Mouse (Mus musculus) heart, embryonic 12.5 days (tissue): Measurements from ENCODE around the gene Ccdc28b. TPM values are rescaled to one million over a fixed set of nuclear protein-coding genes. Genes with fewer than 3 reads are reported as not detected.
A peak's percentile ranks its signal among the peaks of the same experiment; 100 is the strongest.

Source experiments
- ATAC-seq: fragments of 200-750 bp; cut with Nextera tagmentation; 2 replicates; pipeline ENCODE4 v1.8.0; 2017; ENCODE audit warnings: moderate TSS enrichment, moderate library complexity; ENCODE audit not compliant: insufficient number of reproducible peaks, low FRiP score
- H3K27ac ChIP-seq: fragments of 300-500 bp; sonication (generic); 2 replicates; pipeline ENCODE4 v1.5.1; 2016; ENCODE audit warnings: mild to moderate bottlenecking, moderate library complexity; ENCODE audit not compliant: poor library complexity, severe bottlenecking
- H3K27me3 ChIP-seq: fragments of 300-500 bp; sonication (generic); replicated peaks from 2 replicates; pipeline ENCODE4 v1.6.1; 2016; ENCODE audit warnings: mild to moderate bottlenecking, moderate library complexity
- H3K36me3 ChIP-seq: fragments of 300-500 bp; sonication (generic); 2 replicates; pipeline ENCODE4 v1.6.1; 2016; ENCODE audit warnings: mild to moderate bottlenecking, moderate library complexity
- H3K4me1 ChIP-seq: fragments of 300-500 bp; sonication (generic); replicated peaks from 2 replicates; pipeline ENCODE4 v1.6.1; 2016; ENCODE audit warnings: mild to moderate bottlenecking
- H3K4me2 ChIP-seq: fragments of 300-500 bp; sonication (generic); 2 replicates; pipeline ENCODE4 v1.6.1; 2016; ENCODE audit warnings: mild to moderate bottlenecking, moderate library complexity
- H3K4me3 ChIP-seq: fragments of 300-500 bp; sonication (generic); 2 replicates; pipeline ENCODE4 v1.5.1; 2016; ENCODE audit warnings: mild to moderate bottlenecking
- H3K9ac ChIP-seq: fragments of 300-500 bp; sonication (generic); 2 replicates; pipeline ENCODE4 v1.6.1; 2016; ENCODE audit warnings: mild to moderate bottlenecking, moderate library complexity
- H3K9me3 ChIP-seq: fragments of 300-500 bp; sonication (generic); replicated peaks from 2 replicates; pipeline ENCODE4 v1.6.1; 2016; ENCODE audit warnings: mild to moderate bottlenecking, moderate library complexity
- WGBS: fragments of 180-500 bp; shearing (Covaris S2); methylation state at CpG from one replicate; pipeline ENCODE4 v1.1.7; 2016; 5-methylcytosine and 5-hydroxymethylcytosine counted together
- polyA plus RNA-seq: library from polyadenylated mRNA; unstranded; fragments of >200 nt; fragmentation: Nextera tagmentation; extraction: Ambion mirVana; gene quantifications from 2 replicates; pipeline ENCODE4 v1.2.1, GENCODE M21; 2016

The Ccdc28b gene
- polyA plus RNA-seq, 1 experiment from 2014 or later = 44.2 TPM

GRCm38 (mm10) chr4:129584370-129584769, 39.4 kb downstream of the Ccdc28b start:
- no peak overlapping the region for H3K27ac ChIP-seq
- 61% methylated on average over 1 of the region's 1 CpGs for WGBS

DNA sequence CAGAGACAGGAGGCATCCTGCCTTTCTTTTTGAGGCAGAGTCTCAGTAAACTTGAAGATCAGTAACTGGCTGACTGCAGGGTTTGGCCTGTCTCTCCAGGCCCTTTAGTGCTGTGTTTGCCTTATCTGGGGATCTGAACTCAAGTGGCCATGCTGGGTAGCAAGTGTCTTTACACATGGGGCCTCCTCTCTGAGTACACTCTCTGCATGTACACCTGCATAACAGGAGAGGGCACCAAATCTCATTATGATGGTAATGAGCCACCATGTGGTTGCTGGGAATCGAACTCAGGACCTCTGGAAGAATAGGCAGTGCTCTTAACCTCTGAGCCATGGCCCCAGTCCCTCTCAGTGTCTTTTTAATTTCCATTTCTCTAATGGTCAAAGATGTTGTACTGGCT, 41.5 kb downstream of the Ccdc28b start:
- 76% methylated on average over 1 of the region's 1 CpGs for WGBS
- no peak for ATAC-seq
- no peak overlapping the region for H3K4me2 ChIP-seq
- H3K9me3 ChIP-seq = no peaks in the 10 kb centered on the region
- H3K27ac ChIP-seq = no peak overlapping the region
- no peaks in the 10 kb centered on the region for H3K27me3 ChIP-seq
- H3K4me3 ChIP-seq = no peak overlapping the region
- H3K36me3 ChIP-seq = no peaks in the 10 kb centered on the region
- peaks cover 10% of the 10 kb centered on the region for H3K4me1 ChIP-seq
- H3K9ac ChIP-seq = no peak overlapping the region

More at GRCm38 (mm10) chr4:129584370-129584769, 39.4 kb downstream of the Ccdc28b start:
- no peak for ATAC-seq
- H3K4me1 ChIP-seq = peaks cover 10% of the 10 kb centered on the region
- no peaks in the 10 kb centered on the region for H3K36me3 ChIP-seq
- H3K27me3 ChIP-seq = no peaks in the 10 kb centered on the region
- peak overlapping the region; percentile 68 for H3K4me2 ChIP-seq
- H3K4me3 ChIP-seq = peak overlapping the region; percentile 51; the same call in 1 of the 2 replicates
- H3K9ac ChIP-seq = peak overlapping the region; percentile 63; the same call in 1 of the 2 replicates
- no peaks in the 10 kb centered on the region for H3K9me3 ChIP-seq

DNA sequence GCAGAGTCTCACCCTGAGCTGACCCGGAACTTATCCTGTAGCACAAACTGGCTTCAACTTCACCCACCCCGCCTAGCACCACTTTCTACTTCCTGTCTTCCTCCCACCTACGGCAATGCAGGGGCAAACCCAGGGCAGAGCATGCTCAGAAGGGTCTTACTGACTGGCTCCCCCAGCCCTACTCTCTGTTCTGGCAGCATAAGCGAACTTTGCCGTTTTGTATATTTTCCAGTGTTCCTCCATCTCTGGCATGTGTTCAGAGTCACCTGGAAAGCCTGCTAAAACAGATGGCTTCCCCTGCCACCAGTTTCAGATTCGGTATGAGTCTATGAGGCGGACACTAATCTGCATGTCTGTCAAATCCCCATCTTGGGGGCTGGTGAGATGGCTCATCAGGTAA, 43.4 kb downstream of the Ccdc28b start:
- no peak for ATAC-seq
- Histone ChIP-seq H3K27ac (peak overlapping the region; percentile 37; the same call in 1 of the 2 replicates), H3K9me3 (no peaks in the 10 kb centered on the region), H3K36me3 (no peaks in the 10 kb centered on the region), H3K4me2 (no peak overlapping the region), H3K4me1 (peaks cover 12% of the 10 kb centered on the region), H3K4me3 (no peak overlapping the region), H3K9ac (no peak overlapping the region), H3K27me3 (no peaks in the 10 kb centered on the region)
- WGBS = 59% methylated on average over 7 of the region's 7 CpGs

DNA sequence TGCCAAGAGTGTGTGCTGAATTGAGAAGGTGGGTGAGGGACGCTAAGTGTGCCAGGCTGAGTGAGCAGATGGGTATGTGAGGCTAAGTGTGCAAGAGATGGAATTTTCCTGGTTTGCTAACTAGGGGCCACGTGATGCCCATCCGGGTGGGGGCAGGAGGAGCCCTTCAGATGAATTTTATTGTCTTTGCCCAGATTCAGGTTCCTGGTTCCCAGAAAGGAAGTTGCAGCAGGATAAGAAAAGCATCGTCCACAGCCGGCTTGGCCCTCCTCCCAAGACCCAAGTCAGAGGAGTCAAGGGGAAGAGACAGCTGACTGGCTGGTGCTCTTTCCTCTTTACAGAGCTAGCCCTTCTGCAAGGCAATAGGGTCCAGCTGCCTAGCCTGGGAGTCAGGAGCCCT, 45.3 kb downstream of the Ccdc28b start, which contains the start of gene Fam167b:
Gene Fam167b (minus strand): TSS at position 84 of the 400 bp plus-strand sequence.
- Histone ChIP-seq H3K36me3 (no peaks in the 10 kb centered on the region), H3K9ac (no peak within 1 kb of the TSS), H3K27me3 (no peaks in the 10 kb centered on the region), H3K4me2 (peak within 1 kb of the TSS; percentile 30), H3K4me3 (0 out of 2 replicates have a peak within 1 kb of the TSS, but pooled peaks have one; percentile 9), H3K4me1 (peaks cover 12% of the 10 kb centered on the region), H3K27ac (peak within 1 kb of the TSS; percentile 56), H3K9me3 (no peaks in the 10 kb centered on the region)
- 57% methylated on average over 5 of the region's 5 CpGs for WGBS
- ATAC-seq = no peak

- no peak overlapping the region for H3K4me3 ChIP-seq
- no peak for ATAC-seq
- no peaks in the 10 kb centered on the region for H3K36me3 ChIP-seq
- no peak overlapping the region for H3K27ac ChIP-seq
- H3K27me3 ChIP-seq = no peaks in the 10 kb centered on the region; the same call in 1 of the 2 replicates
- peak overlapping the region; percentile 7; the same call in 1 of the 2 replicates for H3K4me2 ChIP-seq
- no peaks in the 10 kb centered on the region for H3K9me3 ChIP-seq
- 73% methylated on average over 7 of the region's 7 CpGs for WGBS
- peaks cover 16% of the 10 kb centered on the region for H3K4me1 ChIP-seq
- H3K9ac ChIP-seq = no peak overlapping the region
These were observed 46.1 kb downstream of the Ccdc28b start for GRCm38 (mm10) chr4:129577688-129578087.

DNA sequence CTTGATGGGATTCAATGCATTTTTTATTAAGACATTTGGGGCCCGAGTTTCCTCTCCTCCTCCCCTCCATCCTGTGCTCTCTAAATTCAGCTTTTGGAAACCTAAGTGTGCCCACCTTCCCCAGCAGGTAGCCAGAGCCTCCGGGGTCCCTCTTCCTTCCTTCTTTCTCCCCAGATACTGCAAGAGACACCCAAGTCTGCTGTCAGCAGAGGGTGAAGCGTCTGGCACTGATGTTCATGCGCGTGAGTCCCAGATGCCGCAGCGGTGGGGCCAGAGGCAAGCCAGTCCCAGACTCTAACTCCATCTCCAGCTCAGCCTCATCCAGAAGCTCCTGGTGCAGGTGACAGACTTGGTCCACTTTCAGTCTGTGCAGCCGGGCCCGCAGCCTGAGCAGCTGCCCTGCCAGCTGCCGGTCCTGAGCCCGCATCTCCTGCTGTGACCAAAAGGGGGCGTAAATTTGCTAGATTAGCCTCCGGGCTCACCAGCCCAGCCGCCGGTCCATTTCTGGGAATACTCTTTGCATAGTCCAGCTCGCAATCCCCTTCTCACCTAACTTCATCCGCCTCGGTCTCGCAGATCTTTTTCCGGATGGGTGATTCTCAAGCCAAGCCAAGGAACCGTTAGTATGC, 46.8 kb downstream of the Ccdc28b start:
- Histone ChIP-seq H3K9me3 (no peaks in the 10 kb centered on the region), H3K4me1 (peaks cover 16% of the 10 kb centered on the region), H3K27ac (no peak overlapping the region), H3K27me3 (no peaks in the 10 kb centered on the region; the same call in 1 of the 2 replicates), H3K9ac (no peak overlapping the region), H3K36me3 (no peaks in the 10 kb centered on the region), H3K4me3 (peak overlapping the region; percentile 9; the same call in 1 of the 2 replicates), H3K4me2 (peak overlapping the region; percentile 30)
- ATAC-seq = no peak
- WGBS = 32% methylated on average over 21 of the region's 21 CpGs

DNA sequence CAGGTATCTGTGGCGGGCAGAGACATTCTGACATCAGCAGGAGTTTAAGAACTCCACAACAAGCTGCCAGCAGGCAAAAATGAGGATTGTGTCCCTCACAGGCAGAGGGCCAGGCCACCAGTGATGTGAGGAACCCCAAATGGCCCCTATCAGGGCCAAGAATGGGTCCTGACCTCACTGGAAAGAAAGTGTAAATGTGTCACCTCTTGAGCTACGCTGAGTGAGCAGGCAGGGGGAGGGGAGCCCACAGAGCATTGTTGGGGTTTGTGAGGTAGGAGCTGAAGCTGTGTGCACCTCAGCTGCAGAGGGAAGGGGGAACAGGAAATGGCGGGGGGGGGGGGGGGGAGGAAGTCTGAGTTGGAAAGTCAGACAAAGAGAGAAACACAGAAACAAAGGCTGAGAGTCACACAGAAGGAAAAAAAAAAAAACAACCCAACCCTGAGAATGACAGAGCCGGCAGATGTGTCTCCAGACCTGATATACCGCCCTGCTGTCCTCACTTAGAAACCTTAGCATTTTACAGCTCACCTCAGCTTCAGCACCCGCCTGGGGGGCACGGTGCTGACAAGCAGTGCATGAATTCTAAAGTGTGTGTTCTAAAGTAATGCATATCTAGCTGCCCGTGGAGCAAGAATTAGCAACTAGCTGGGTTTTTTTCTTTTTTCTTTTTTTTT, 48.4 kb downstream of the Ccdc28b start:
- peak; percentile 56 for ATAC-seq
- WGBS = 34% methylated on average over 7 of the region's 8 CpGs
- no peaks in the 10 kb centered on the region for H3K9me3 ChIP-seq
- no peak overlapping the region for H3K4me3 ChIP-seq
- peak overlapping the region; percentile 41 for H3K27ac ChIP-seq
- no peaks in the 10 kb centered on the region; the same call in 1 of the 2 replicates for H3K27me3 ChIP-seq
- H3K9ac ChIP-seq = no peak overlapping the region
- H3K36me3 ChIP-seq = no peaks in the 10 kb centered on the region
- no peak overlapping the region; the same call in 1 of the 2 replicates for H3K4me2 ChIP-seq
- peaks cover 15% of the 10 kb centered on the region for H3K4me1 ChIP-seq

DNA sequence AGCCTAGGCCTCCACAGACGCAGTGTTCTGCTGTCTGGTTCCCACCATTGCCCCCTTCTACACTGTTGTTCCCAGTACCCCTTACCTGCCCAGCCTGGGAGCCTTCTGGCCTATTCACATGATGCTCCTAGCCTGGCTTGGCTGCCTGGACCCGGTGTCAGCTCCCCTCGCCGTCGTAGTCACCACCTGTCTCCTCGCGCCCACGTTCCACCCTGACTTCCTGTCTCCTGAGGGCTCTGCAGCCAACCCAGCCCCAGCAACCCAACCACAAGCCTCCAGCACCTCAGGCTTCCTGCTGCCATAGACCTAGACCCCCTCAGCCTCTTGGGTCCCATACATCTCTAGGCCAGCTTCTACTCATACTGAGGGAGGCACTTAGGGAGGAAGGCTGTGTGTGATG, 50.3 kb downstream of the Ccdc28b start, which contains the start of gene Lck:
Gene Lck (minus strand): TSS at position 212 of the 400 bp plus-strand sequence.
- Histone ChIP-seq H3K9ac (no peak within 1 kb of the TSS), H3K4me2 (no peak within 1 kb of the TSS), H3K27me3 (no peaks in the 10 kb centered on the region; the same call in 1 of the 2 replicates), H3K27ac (peak within 1 kb of the TSS; percentile 34), H3K36me3 (no peaks in the 10 kb centered on the region), H3K9me3 (no peaks in the 10 kb centered on the region), H3K4me3 (no peak within 1 kb of the TSS), H3K4me1 (peaks cover 11% of the 10 kb centered on the region)
- no peak for ATAC-seq
- 89% methylated on average over 8 of the region's 8 CpGs for WGBS

GRCm38 (mm10) chr4:129573093-129573370, 50.7 kb downstream of the Ccdc28b start:
- Histone ChIP-seq H3K36me3 (no peaks in the 10 kb centered on the region), H3K9ac (no peak overlapping the region), H3K27ac (peak overlapping the region; percentile 34), H3K9me3 (no peaks in the 10 kb centered on the region), H3K4me2 (no peak overlapping the region), H3K27me3 (no peaks in the 10 kb centered on the region; the same call in 1 of the 2 replicates), H3K4me3 (no peak overlapping the region), H3K4me1 (peaks cover 11% of the 10 kb centered on the region)
- WGBS = 94% methylated on average over 4 of the region's 4 CpGs
- ATAC-seq = no peak

GRCm38 (mm10) chr4:129572236-129573092, 51.3 kb downstream of the Ccdc28b start:
- no peak overlapping the region for H3K4me2 ChIP-seq
- no peaks in the 10 kb centered on the region; the same call in 1 of the 2 replicates for H3K27me3 ChIP-seq

More at GRCm38 (mm10) chr4:129572236-129573092, 51.3 kb downstream of the Ccdc28b start:
- 65% methylated on average over 13 of the region's 13 CpGs for WGBS
- Histone ChIP-seq H3K9me3 (no peaks in the 10 kb centered on the region), H3K27ac (peak overlapping the region; percentile 34), H3K36me3 (no peaks in the 10 kb centered on the region), H3K9ac (no peak overlapping the region), H3K4me1 (peaks cover 11% of the 10 kb centered on the region), H3K4me3 (no peak overlapping the region)
- ATAC-seq = 0 out of 2 replicates have a peak, but pooled peaks have one; percentile 27
